Mouse (Mus musculus): ENCODE results near the gene Cycs.

DNA sequence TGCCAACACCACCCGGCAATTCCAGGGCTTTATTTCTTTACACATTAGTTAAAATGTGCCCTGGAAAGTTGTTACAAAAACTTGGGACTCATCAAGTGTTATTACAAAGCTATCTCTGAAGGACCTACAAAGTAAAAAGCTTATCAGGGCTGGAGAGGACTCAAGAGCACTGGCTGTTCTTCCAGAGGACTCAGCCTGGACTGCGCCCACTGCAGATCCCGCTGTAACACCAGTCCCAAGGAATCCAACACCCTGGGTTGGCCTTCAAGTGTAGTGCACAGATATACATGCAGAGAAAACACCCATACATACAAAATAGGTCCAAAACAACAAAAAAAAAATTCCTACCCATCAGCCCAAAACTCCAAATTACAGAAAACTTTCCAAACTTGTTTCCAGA, 2.7 kb downstream of the Cycs start:
- TF ChIP-seq CTCF (IDR thresholded peaks at IDR 0.05; ENCODE audit: control insufficient read depth, insufficient read depth, insufficient read length) (no peak), MYOG (IDR thresholded peaks at IDR 0.05; ENCODE audit: control insufficient read depth, extremely low read depth, insufficient read length) (no peak), USF1 (IDR thresholded peaks at IDR 0.05; ENCODE audit: low read depth) (no peak), MAX (IDR thresholded peaks at IDR 0.05) (no peak), CEBPB (IDR thresholded peaks at IDR 0.05; ENCODE audit: low read depth) (no peak), MYOD1 (IDR thresholded peaks at IDR 0.05; ENCODE audit: control insufficient read depth, insufficient read length, low read depth) (no peak), FOSL1 (IDR thresholded peaks at IDR 0.05; ENCODE audit: insufficient read depth, low read length, poor library complexity, severe bottlenecking) (no peak)

Data from C2C12 (cell line).